Mouse (Mus musculus): Measurements from ENCODE around the gene Tlcd1. TPM values are rescaled to one million over a fixed set of nuclear protein-coding genes. Genes with fewer than 3 reads are reported as not detected.

The Tlcd1 gene
- polyA plus RNA-seq, 1 experiment from 2014 or later, result 14.2 TPM

GRCm38 (mm10) chr11:78177903-78178858 lies 1.7 kb downstream of the Tlcd1 start:
- WGBS, result under 1% methylated on average over 76 of the region's 84 CpGs

GRCm38 (mm10) chr11:78178859-78179437 lies 2.4 kb downstream of the Tlcd1 start:
- peak overlapping the region; percentile 81 for H3K4me3 ChIP-seq (ENCODE audit: low read length)
- H3K9me3 ChIP-seq (replicated peaks; ENCODE audit: control insufficient read depth, low read length), result no peaks in the 10 kb centered on the region
- peaks cover 23% of the 10 kb centered on the region for H3K36me3 ChIP-seq (ENCODE audit: control insufficient read depth, insufficient read depth)
- WGBS, result 1% methylated on average over 29 of the region's 29 CpGs
- H3K9ac ChIP-seq (ENCODE audit: low read length), result peak overlapping the region; percentile 86
- H3K4me2 ChIP-seq (ENCODE audit: low read depth, low read length), result peak overlapping the region; percentile 95
- H3K4me1 ChIP-seq (ENCODE audit: control insufficient read depth, insufficient read depth, low read length), result peaks cover 34% of the 10 kb centered on the region
- no peaks in the 10 kb centered on the region for H3K27me3 ChIP-seq (ENCODE audit: control insufficient read depth, insufficient read depth, low read length)
- peak; percentile 3 for ATAC-seq (replicated peaks; ENCODE audit: extremely low read depth, insufficient read depth, low FRiP score)
- H3K27ac ChIP-seq (ENCODE audit: low read length), result peak overlapping the region; percentile 94

More at GRCm38 (mm10) chr11:78177903-78178858, 1.7 kb downstream of the Tlcd1 start:
- Histone ChIP-seq H3K27me3 (ENCODE audit: control insufficient read depth, insufficient read depth, low read length) (no peaks in the 10 kb centered on the region), H3K4me2 (ENCODE audit: low read depth, low read length) (peak overlapping the region; percentile 95), H3K27ac (ENCODE audit: low read length) (peak overlapping the region; percentile 94), H3K9me3 (replicated peaks; ENCODE audit: control insufficient read depth, low read length) (no peaks in the 10 kb centered on the region), H3K4me1 (ENCODE audit: control insufficient read depth, insufficient read depth, low read length) (peaks cover 32% of the 10 kb centered on the region), H3K36me3 (ENCODE audit: control insufficient read depth, insufficient read depth) (peaks cover 23% of the 10 kb centered on the region), H3K9ac (ENCODE audit: low read length) (peak overlapping the region; percentile 86), H3K4me3 (ENCODE audit: low read length) (peak overlapping the region; percentile 81)
- ATAC-seq (replicated peaks; ENCODE audit: extremely low read depth, insufficient read depth, low FRiP score), result peak; percentile 86

- H3K4me2 ChIP-seq (ENCODE audit: low read depth, low read length), result peak overlapping the region; percentile 95
- peak overlapping the region; percentile 94 for H3K27ac ChIP-seq (ENCODE audit: low read length)
- peaks cover 23% of the 10 kb centered on the region for H3K36me3 ChIP-seq (ENCODE audit: control insufficient read depth, insufficient read depth)
- ATAC-seq (replicated peaks; ENCODE audit: extremely low read depth, insufficient read depth, low FRiP score), result no peak
- peak overlapping the region; percentile 81 for H3K4me3 ChIP-seq (ENCODE audit: low read length)
- peaks cover 37% of the 10 kb centered on the region for H3K4me1 ChIP-seq (ENCODE audit: control insufficient read depth, insufficient read depth, low read length)
- no peaks in the 10 kb centered on the region for H3K9me3 ChIP-seq (replicated peaks; ENCODE audit: control insufficient read depth, low read length)
- H3K27me3 ChIP-seq (ENCODE audit: control insufficient read depth, insufficient read depth, low read length), result no peaks in the 10 kb centered on the region
- WGBS, result 27% methylated on average over 8 of the region's 8 CpGs
- peak overlapping the region; percentile 86 for H3K9ac ChIP-seq (ENCODE audit: low read length)
Observed at GRCm38 (mm10) chr11:78179438-78179999, 3.0 kb downstream of the Tlcd1 start.

- Histone ChIP-seq H3K9ac (ENCODE audit: low read length) (no peak overlapping the region), H3K27ac (ENCODE audit: low read length) (no peak overlapping the region)
Observed at GRCm38 (mm10) chr11:78180081-78180761, 3.7 kb downstream of the Tlcd1 start.

GRCm38 (mm10) chr11:78181830-78182357 lies 5.4 kb downstream of the Tlcd1 start:
- Histone ChIP-seq H3K27me3 (ENCODE audit: control insufficient read depth, insufficient read depth, low read length) (no peaks in the 10 kb centered on the region), H3K4me2 (ENCODE audit: low read depth, low read length) (peak overlapping the region; percentile 76), H3K27ac (ENCODE audit: low read length) (no peak overlapping the region), H3K9ac (ENCODE audit: low read length) (peak overlapping the region; percentile 96), H3K36me3 (ENCODE audit: control insufficient read depth, insufficient read depth) (peaks cover 23% of the 10 kb centered on the region), H3K4me3 (ENCODE audit: low read length) (peak overlapping the region; percentile 96), H3K4me1 (ENCODE audit: control insufficient read depth, insufficient read depth, low read length) (peaks cover 34% of the 10 kb centered on the region), H3K9me3 (replicated peaks; ENCODE audit: control insufficient read depth, low read length) (no peaks in the 10 kb centered on the region)
- WGBS, result 44% methylated on average over 2 of the region's 2 CpGs
- no peak for ATAC-seq (replicated peaks; ENCODE audit: extremely low read depth, insufficient read depth, low FRiP score)

More at GRCm38 (mm10) chr11:78180081-78180761, 3.7 kb downstream of the Tlcd1 start:
- no peak overlapping the region for H3K4me3 ChIP-seq (ENCODE audit: low read length)
- peaks cover 23% of the 10 kb centered on the region for H3K36me3 ChIP-seq (ENCODE audit: control insufficient read depth, insufficient read depth)
- H3K4me1 ChIP-seq (ENCODE audit: control insufficient read depth, insufficient read depth, low read length), result peaks cover 37% of the 10 kb centered on the region
- ATAC-seq (replicated peaks; ENCODE audit: extremely low read depth, insufficient read depth, low FRiP score), result no peak
- WGBS, result 68% methylated on average over 6 of the region's 6 CpGs
- no peak overlapping the region for H3K4me2 ChIP-seq (ENCODE audit: low read depth, low read length)
- H3K9me3 ChIP-seq (replicated peaks; ENCODE audit: control insufficient read depth, low read length), result no peaks in the 10 kb centered on the region
- no peaks in the 10 kb centered on the region for H3K27me3 ChIP-seq (ENCODE audit: control insufficient read depth, insufficient read depth, low read length)

- H3K9ac ChIP-seq (ENCODE audit: low read length), result peak overlapping the region; percentile 96
- H3K9me3 ChIP-seq (replicated peaks; ENCODE audit: control insufficient read depth, low read length), result no peaks in the 10 kb centered on the region
- H3K4me2 ChIP-seq (ENCODE audit: low read depth, low read length), result peak overlapping the region; percentile 76
- peaks cover 31% of the 10 kb centered on the region for H3K4me1 ChIP-seq (ENCODE audit: control insufficient read depth, insufficient read depth, low read length)
- ATAC-seq (replicated peaks; ENCODE audit: extremely low read depth, insufficient read depth, low FRiP score), result no peak
- peak overlapping the region; percentile 96 for H3K4me3 ChIP-seq (ENCODE audit: low read length)
- no peaks in the 10 kb centered on the region for H3K27me3 ChIP-seq (ENCODE audit: control insufficient read depth, insufficient read depth, low read length)
- 3% methylated on average over 7 of the region's 7 CpGs for WGBS
- H3K27ac ChIP-seq (ENCODE audit: low read length), result peak overlapping the region; percentile 94
- peaks cover 23% of the 10 kb centered on the region for H3K36me3 ChIP-seq (ENCODE audit: control insufficient read depth, insufficient read depth)
Observed at GRCm38 (mm10) chr11:78182450-78182849, 5.9 kb downstream of the Tlcd1 start.

GRCm38 (mm10) chr11:78182961-78183844 lies 6.7 kb downstream of the Tlcd1 start, which contains the start of gene Rpl23a:
Gene Rpl23a (minus strand): TSS chr11:78183584.
- H3K27ac ChIP-seq (ENCODE audit: low read length), result peak within 1 kb of the TSS; percentile 94
- peak within 1 kb of the TSS; percentile 76 for H3K4me2 ChIP-seq (ENCODE audit: low read depth, low read length)
- no peaks in the 10 kb centered on the region for H3K27me3 ChIP-seq (ENCODE audit: control insufficient read depth, insufficient read depth, low read length)
- ATAC-seq (replicated peaks; ENCODE audit: extremely low read depth, insufficient read depth, low FRiP score), result peak; percentile 84
- H3K4me1 ChIP-seq (ENCODE audit: control insufficient read depth, insufficient read depth, low read length), result peaks cover 33% of the 10 kb centered on the region
- H3K9me3 ChIP-seq (replicated peaks; ENCODE audit: control insufficient read depth, low read length), result no peaks in the 10 kb centered on the region
- peak within 1 kb of the TSS; percentile 96 for H3K4me3 ChIP-seq (ENCODE audit: low read length)
- H3K9ac ChIP-seq (ENCODE audit: low read length), result peak within 1 kb of the TSS; percentile 96
- WGBS, result under 1% methylated on average over 38 of the region's 38 CpGs
- peaks cover 23% of the 10 kb centered on the region for H3K36me3 ChIP-seq (ENCODE audit: control insufficient read depth, insufficient read depth)

Data from heart, embryonic 16.5 days (tissue).